Mouse (Mus musculus): ENCODE measurements around the gene Hist1h4h. TPM values are rescaled to one million over a fixed set of nuclear protein-coding genes. Genes with fewer than 3 reads are reported as not detected.
"Not testable (repeated sequence)": the region's sequence is repeated elsewhere in the genome, so short reads cannot be mapped to it uniquely, and the experiment has no call there.

Gene Hist1h4h
- polyA plus RNA-seq, 1 experiment from 2014 or later = 6.9 TPM

DNA sequence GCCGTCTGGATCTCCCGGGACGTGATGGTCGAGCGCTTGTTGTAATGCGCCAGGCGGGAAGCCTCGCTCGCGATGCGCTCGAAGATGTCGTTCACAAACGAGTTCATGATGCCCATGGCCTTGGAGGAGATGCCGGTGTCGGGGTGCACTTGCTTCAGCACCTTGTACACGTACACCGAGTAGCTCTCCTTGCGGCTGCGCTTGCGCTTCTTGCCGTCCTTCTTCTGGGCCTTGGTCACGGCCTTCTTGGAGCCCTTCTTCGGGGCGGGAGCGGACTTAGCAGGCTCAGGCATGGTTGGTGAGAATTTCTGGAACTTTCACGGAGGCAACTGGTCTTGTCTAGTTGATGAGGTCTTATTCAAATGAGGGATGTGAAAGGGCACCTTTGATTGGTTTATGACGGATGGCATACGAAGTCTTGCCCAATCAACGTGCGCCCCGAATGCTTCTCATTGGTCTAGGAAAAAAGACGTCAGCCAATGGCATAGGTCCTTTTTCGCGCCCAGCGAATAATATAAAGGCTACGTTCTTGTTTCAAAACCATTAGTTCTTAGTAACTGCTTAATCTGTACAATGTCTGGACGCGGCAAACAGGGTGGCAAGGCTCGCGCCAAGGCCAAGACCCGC lies 43.2 kb downstream of the Hist1h4h start, which contains the start of the genes Hist1h2bf and Hist1h2ad:
Gene Hist1h2bf, minus strand, starts transcription at position 299 of the 627 bp plus-strand sequence.
Gene Hist1h2ad, plus strand, starts transcription at position 484 of the 627 bp plus-strand sequence.
- Histone ChIP-seq H3K4me3 (ENCODE audit: low read depth, low read length) (peak within 1 kb of the TSS; percentile 59), H3K27ac (ENCODE audit: low read depth) (peak within 1 kb of the TSS; percentile 98), H3K9ac (ENCODE audit: low read length) (peak within 1 kb of the TSS; percentile 83), H3K4me1 (replicated peaks; ENCODE audit: control insufficient read depth, insufficient read depth, low read length) (peaks cover 14% of the 10 kb centered on the region), H3K4me2 (ENCODE audit: low read length) (peak within 1 kb of the TSS; percentile 80)
- not testable (repeated sequence) for H3K36me3 ChIP-seq (ENCODE audit: control insufficient read depth, insufficient read depth, low read length); H3K9me3 ChIP-seq (ENCODE audit: control insufficient read depth, low read length); H3K27me3 ChIP-seq (replicated peaks; ENCODE audit: control insufficient read depth, insufficient read depth, low read length)
- under 1% methylated on average over 21 of the region's 42 CpGs for WGBS
- ATAC-seq (replicated peaks; ENCODE audit: low FRiP score, low TSS enrichment, low read depth) = peak; percentile 85
- DNase-seq (ENCODE audit: low spot score) = peak; percentile 88

- not testable (repeated sequence) for DNase-seq (ENCODE audit: low spot score); ATAC-seq (replicated peaks; ENCODE audit: low FRiP score, low TSS enrichment, low read depth); H3K27me3 ChIP-seq (replicated peaks; ENCODE audit: control insufficient read depth, insufficient read depth, low read length); H3K9me3 ChIP-seq (ENCODE audit: control insufficient read depth, low read length); H3K36me3 ChIP-seq (ENCODE audit: control insufficient read depth, insufficient read depth, low read length)
- Histone ChIP-seq H3K27ac (ENCODE audit: low read depth) (peak overlapping the region; percentile 98), H3K9ac (ENCODE audit: low read length) (peak overlapping the region; percentile 61), H3K4me2 (ENCODE audit: low read length) (peak overlapping the region; percentile 80), H3K4me1 (replicated peaks; ENCODE audit: control insufficient read depth, insufficient read depth, low read length) (peaks cover 14% of the 10 kb centered on the region), H3K4me3 (ENCODE audit: low read depth, low read length) (peak overlapping the region; percentile 59)
- WGBS = 0% methylated on average over 6 of the region's 39 CpGs
Observed at GRCm38 (mm10) chr13:23574546-23575170, 43.8 kb downstream of the Hist1h4h start.

DNA sequence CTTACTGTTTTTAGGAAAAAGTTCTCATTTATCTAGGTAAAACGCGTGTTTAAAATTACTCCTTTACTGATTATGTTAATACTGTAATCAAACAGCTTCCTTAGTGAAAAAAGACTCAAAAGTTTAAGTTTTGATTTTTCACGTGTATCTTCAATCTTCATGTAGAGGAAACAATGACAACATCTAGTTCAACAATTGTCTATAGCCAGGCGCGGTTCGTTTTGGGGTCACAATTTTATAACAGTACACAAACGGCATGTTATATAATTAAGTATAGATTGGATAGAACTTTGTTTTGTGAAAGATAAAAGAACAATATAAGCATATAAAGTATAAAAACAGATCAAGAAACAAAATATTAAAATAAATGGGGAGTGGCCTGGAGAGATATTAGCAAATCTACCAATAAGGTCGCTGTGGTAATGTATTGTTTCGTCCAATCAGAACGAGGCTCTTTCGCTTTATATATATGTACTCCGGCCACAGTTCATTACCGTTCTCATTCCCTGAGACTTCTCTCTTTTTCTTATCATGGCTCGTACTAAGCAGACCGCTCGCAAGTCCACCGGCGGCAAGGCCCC lies 44.5 kb downstream of the Hist1h4h start, which contains the start of gene Hist1h3d:
Gene Hist1h3d, plus strand, starts transcription at position 493 of the 581 bp plus-strand sequence.
- ATAC-seq (replicated peaks; ENCODE audit: low FRiP score, low TSS enrichment, low read depth) = peak; percentile 69
- WGBS = under 1% methylated on average over 18 of the region's 18 CpGs
- H3K4me1 ChIP-seq (replicated peaks; ENCODE audit: control insufficient read depth, insufficient read depth, low read length) = peaks cover 14% of the 10 kb centered on the region
- no peaks in the 10 kb centered on the region for H3K36me3 ChIP-seq (ENCODE audit: control insufficient read depth, insufficient read depth, low read length)
- H3K4me3 ChIP-seq (ENCODE audit: low read depth, low read length) = peak within 1 kb of the TSS; percentile 38
- peak within 1 kb of the TSS; percentile 80 for H3K4me2 ChIP-seq (ENCODE audit: low read length)
- peak; percentile 85 for DNase-seq (ENCODE audit: low spot score)
- H3K27ac ChIP-seq (ENCODE audit: low read depth) = peak within 1 kb of the TSS; percentile 80
- no peaks in the 10 kb centered on the region for H3K27me3 ChIP-seq (replicated peaks; ENCODE audit: control insufficient read depth, insufficient read depth, low read length)
- H3K9ac ChIP-seq (ENCODE audit: low read length) = peak within 1 kb of the TSS; percentile 86
- no peaks in the 10 kb centered on the region for H3K9me3 ChIP-seq (ENCODE audit: control insufficient read depth, low read length)

DNA sequence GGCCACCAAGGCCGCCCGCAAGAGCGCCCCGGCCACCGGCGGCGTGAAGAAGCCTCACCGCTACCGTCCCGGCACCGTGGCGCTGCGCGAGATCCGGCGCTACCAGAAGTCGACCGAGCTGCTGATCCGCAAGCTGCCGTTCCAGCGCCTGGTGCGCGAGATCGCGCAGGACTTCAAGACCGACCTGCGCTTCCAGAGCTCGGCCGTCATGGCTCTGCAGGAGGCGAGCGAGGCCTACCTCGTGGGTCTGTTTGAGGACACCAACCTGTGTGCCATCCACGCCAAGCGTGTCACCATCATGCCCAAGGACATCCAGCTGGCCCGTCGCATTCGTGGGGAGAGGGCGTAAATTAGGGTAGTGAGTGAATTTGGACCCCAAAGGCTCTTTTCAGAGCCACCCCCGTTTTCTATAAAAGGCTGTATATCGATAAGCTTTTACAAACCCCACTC lies 45.0 kb downstream of the Hist1h4h start:
- Histone ChIP-seq H3K4me2 (ENCODE audit: low read length) (peak overlapping the region; percentile 80), H3K27ac (ENCODE audit: low read depth) (peak overlapping the region; percentile 80), H3K4me3 (ENCODE audit: low read depth, low read length) (peak overlapping the region; percentile 38), H3K9ac (ENCODE audit: low read length) (peak overlapping the region; percentile 86), H3K4me1 (replicated peaks; ENCODE audit: control insufficient read depth, insufficient read depth, low read length) (peaks cover 14% of the 10 kb centered on the region)
- peak; percentile 63 for DNase-seq (ENCODE audit: low spot score)
- WGBS = 2% methylated on average over 8 of the region's 40 CpGs
- H3K9me3 ChIP-seq (ENCODE audit: control insufficient read depth, low read length); H3K36me3 ChIP-seq (ENCODE audit: control insufficient read depth, insufficient read depth, low read length); ATAC-seq (replicated peaks; ENCODE audit: low FRiP score, low TSS enrichment, low read depth); H3K27me3 ChIP-seq (replicated peaks; ENCODE audit: control insufficient read depth, insufficient read depth, low read length): not testable (repeated sequence)

- H3K4me1 ChIP-seq (replicated peaks; ENCODE audit: control insufficient read depth, insufficient read depth, low read length) = peaks cover 14% of the 10 kb centered on the region
- H3K27me3 ChIP-seq (replicated peaks; ENCODE audit: control insufficient read depth, insufficient read depth, low read length) = no peaks in the 10 kb centered on the region
- peak overlapping the region; percentile 80 for H3K4me2 ChIP-seq (ENCODE audit: low read length)
- peak overlapping the region; percentile 80 for H3K27ac ChIP-seq (ENCODE audit: low read depth)
- peak overlapping the region; percentile 86 for H3K9ac ChIP-seq (ENCODE audit: low read length)
- no peaks in the 10 kb centered on the region for H3K9me3 ChIP-seq (ENCODE audit: control insufficient read depth, low read length)
- WGBS = 5% methylated on average over 7 of the region's 7 CpGs
- ATAC-seq (replicated peaks; ENCODE audit: low FRiP score, low TSS enrichment, low read depth) (no peak), DNase-seq (ENCODE audit: low spot score) (peak; percentile 74)
- no peaks in the 10 kb centered on the region for H3K36me3 ChIP-seq (ENCODE audit: control insufficient read depth, insufficient read depth, low read length)
- H3K4me3 ChIP-seq (ENCODE audit: low read depth, low read length) = peak overlapping the region; percentile 38
Observed at GRCm38 (mm10) chr13:23576351-23576881, 45.6 kb downstream of the Hist1h4h start.

DNA sequence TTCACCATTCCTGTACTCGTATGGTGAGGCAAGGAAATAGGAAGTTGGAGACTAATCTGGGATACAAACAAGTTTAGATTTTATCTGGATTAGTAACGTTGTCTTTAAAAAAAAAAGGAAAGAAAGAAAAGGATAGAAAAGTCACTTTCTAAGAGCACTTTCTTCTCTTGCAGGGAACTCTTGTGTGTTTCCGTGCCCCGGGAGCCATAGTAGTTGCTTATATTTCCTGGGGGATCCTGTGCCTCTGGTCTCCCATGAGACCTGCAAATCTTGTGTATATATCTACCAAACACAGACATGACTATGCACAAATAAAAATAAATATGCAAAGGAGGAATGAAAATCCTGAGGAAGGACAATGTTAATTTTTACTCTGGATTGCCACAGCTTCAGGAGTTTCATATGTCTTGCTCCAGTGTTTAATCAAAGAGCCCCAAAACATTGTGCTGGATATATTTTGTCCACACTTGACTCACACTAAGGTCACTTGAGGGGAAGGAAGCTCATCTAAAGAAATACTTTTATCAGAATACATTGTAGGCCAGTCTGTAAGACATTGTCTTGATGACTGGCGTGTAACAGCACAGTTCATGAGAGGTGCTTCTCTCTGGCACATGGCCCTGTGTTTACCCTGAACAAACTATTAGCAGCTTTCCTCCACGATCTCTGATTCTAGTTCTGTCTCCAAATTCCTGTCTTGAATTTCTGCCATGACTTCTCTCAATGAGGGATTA lies 46.2 kb downstream of the Hist1h4h start:
- peaks cover 14% of the 10 kb centered on the region for H3K4me1 ChIP-seq (replicated peaks; ENCODE audit: control insufficient read depth, insufficient read depth, low read length)
- 31% methylated on average over 6 of the region's 6 CpGs for WGBS
- DNase-seq (ENCODE audit: low spot score) (peak; percentile 49), ATAC-seq (replicated peaks; ENCODE audit: low FRiP score, low TSS enrichment, low read depth) (no peak)
- H3K9me3 ChIP-seq (ENCODE audit: control insufficient read depth, low read length) = no peaks in the 10 kb centered on the region
- H3K4me3 ChIP-seq (ENCODE audit: low read depth, low read length) = peak overlapping the region; percentile 38
- H3K36me3 ChIP-seq (ENCODE audit: control insufficient read depth, insufficient read depth, low read length) = no peaks in the 10 kb centered on the region
- no peaks in the 10 kb centered on the region for H3K27me3 ChIP-seq (replicated peaks; ENCODE audit: control insufficient read depth, insufficient read depth, low read length)
- peak overlapping the region; percentile 86 for H3K9ac ChIP-seq (ENCODE audit: low read length)
- H3K27ac ChIP-seq (ENCODE audit: low read depth) = peak overlapping the region; percentile 80
- H3K4me2 ChIP-seq (ENCODE audit: low read length) = peak overlapping the region; percentile 80

DNA sequence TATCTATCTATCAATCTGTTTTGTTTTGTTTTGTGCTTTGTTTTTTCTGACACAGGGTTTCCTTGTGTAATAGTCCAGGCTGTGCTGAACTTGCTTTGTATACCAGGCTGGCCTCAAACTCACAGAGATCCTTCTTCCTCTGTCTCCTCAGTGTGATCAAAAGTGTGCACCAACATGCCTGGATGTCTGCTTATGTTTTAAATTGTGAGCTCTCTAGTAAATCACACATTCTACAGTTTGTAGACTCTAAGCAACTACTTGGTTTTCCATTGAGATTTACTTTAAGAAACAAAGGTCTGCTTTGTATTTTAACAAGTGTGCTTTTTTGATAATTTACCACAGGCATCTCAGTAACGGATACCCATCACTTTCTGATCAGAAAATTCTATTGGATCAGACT lies 47.0 kb downstream of the Hist1h4h start:
- Histone ChIP-seq H3K9ac (ENCODE audit: low read length) (no peak overlapping the region), H3K9me3 (ENCODE audit: control insufficient read depth, low read length) (no peaks in the 10 kb centered on the region), H3K27me3 (replicated peaks; ENCODE audit: control insufficient read depth, insufficient read depth, low read length) (no peaks in the 10 kb centered on the region), H3K4me3 (ENCODE audit: low read depth, low read length) (no peak overlapping the region), H3K36me3 (ENCODE audit: control insufficient read depth, insufficient read depth, low read length) (no peaks in the 10 kb centered on the region), H3K4me2 (ENCODE audit: low read length) (no peak overlapping the region), H3K4me1 (replicated peaks; ENCODE audit: control insufficient read depth, insufficient read depth, low read length) (peaks cover 18% of the 10 kb centered on the region), H3K27ac (ENCODE audit: low read depth) (no peak overlapping the region)
- no peak for ATAC-seq (replicated peaks; ENCODE audit: low FRiP score, low TSS enrichment, low read depth)
- 98% methylated on average over 1 of the region's 1 CpGs for WGBS
- peak; percentile 41 for DNase-seq (ENCODE audit: low spot score)

All from intestine, embryonic 14.5 days (tissue).